Mouse (Mus musculus) brain, embryonic 14.5 days (tissue): Measurements from ENCODE around the gene Hspa12a. TPM values are rescaled to one million over a fixed set of nuclear protein-coding genes. Genes with fewer than 3 reads are reported as not detected.

Experiments
- DNase-seq: peaks from one replicate; pipeline ENCODE4 v3.0.0-alpha.2; 2011; ENCODE audit warnings: low read depth
- CTCF ChIP-seq: fragments of 200-500 bp; IDR thresholded peaks from 2 replicates; pipeline ENCODE4 v1.5.1; 2012; ENCODE audit warnings: inconsistent platforms, mild to moderate bottlenecking, moderate library complexity, borderline replicate concordance; ENCODE audit not compliant: insufficient read depth, insufficient read length; ENCODE audit errors: extremely low read depth
- POLR2A ChIP-seq: fragments of 200-500 bp; IDR thresholded peaks from 2 replicates; pipeline ENCODE4 v1.6.1; 2012; ENCODE audit warnings: mild to moderate bottlenecking, inconsistent platforms, borderline replicate concordance; ENCODE audit not compliant: poor library complexity, insufficient read depth, insufficient read length, severe bottlenecking; ENCODE audit errors: extremely low read depth
- polyA plus RNA-seq: library from polyadenylated mRNA; depleted of rRNA; stranded (reverse); fragments of >200 nt; gene quantifications from 2 replicates; pipeline ENCODE4 v1.2.3, GENCODE M21; 2012; rRNA removed

Gene Hspa12a
- polyA plus RNA-seq: 46.8 and 64.6 TPM in 2 replicates

- no peak for TF ChIP-seq CTCF
- TF ChIP-seq POLR2A: peak; percentile 61; the same call in 1 of the 2 replicates
- DNase-seq: peak; percentile 98
Measured at GRCm38 (mm10) chr19:58942841-58943828, at the start of gene Hspa12a, which contains the start of gene Eno4. TSS of gene Hspa12a (minus strand) at chr19:58943654. TSS of gene Eno4 (plus strand) at chr19:58943425.

- DNase-seq: peak; percentile 53
- TF ChIP-seq CTCF: no peak
- TF ChIP-seq POLR2A: no peak
Measured at GRCm38 (mm10) chr19:58981571-58981970, 38.1 kb upstream of the Hspa12a start.

GRCm38 (mm10) chr19:58980056-58980440 is 36.6 kb upstream of the Hspa12a start:
- no peak for DNase-seq
- TF ChIP-seq CTCF: no peak

- peak; percentile 84 for DNase-seq
- TF ChIP-seq POLR2A (no peak), CTCF (no peak)
Measured at GRCm38 (mm10) chr19:58979436-58980055, 36.1 kb upstream of the Hspa12a start.

GRCm38 (mm10) chr19:58978401-58979171 is 35.1 kb upstream of the Hspa12a start:
- TF ChIP-seq CTCF (no peak), POLR2A (no peak)
- DNase-seq: peak; percentile 64

GRCm38 (mm10) chr19:58975216-58975863 is 31.9 kb upstream of the Hspa12a start:
- DNase-seq: no peak
- TF ChIP-seq CTCF (no peak), POLR2A (no peak)

GRCm38 (mm10) chr19:58974126-58974525 is 30.7 kb upstream of the Hspa12a start:
- no peak for DNase-seq
- TF ChIP-seq POLR2A (no peak), CTCF (no peak)

GRCm38 (mm10) chr19:58970826-58971225 is 27.4 kb upstream of the Hspa12a start:
- TF ChIP-seq POLR2A (no peak), CTCF (no peak)
- DNase-seq: no peak

GRCm38 (mm10) chr19:58968731-58969506 is 25.5 kb upstream of the Hspa12a start:
- peak; percentile 76 for DNase-seq
- no peak for TF ChIP-seq CTCF
- TF ChIP-seq POLR2A: no peak

- no peak for DNase-seq
- TF ChIP-seq POLR2A: no peak
- no peak for TF ChIP-seq CTCF
Measured at GRCm38 (mm10) chr19:58963011-58963410, 19.6 kb upstream of the Hspa12a start.
